Mouse (Mus musculus) thymus, postnatal 4 days (tissue): ENCODE results near the gene Epsti1.

Source experiments
- DNase-seq: peaks from one replicate; pipeline ENCODE4 v3.0.0; 2021

The Epsti1 gene

DNA sequence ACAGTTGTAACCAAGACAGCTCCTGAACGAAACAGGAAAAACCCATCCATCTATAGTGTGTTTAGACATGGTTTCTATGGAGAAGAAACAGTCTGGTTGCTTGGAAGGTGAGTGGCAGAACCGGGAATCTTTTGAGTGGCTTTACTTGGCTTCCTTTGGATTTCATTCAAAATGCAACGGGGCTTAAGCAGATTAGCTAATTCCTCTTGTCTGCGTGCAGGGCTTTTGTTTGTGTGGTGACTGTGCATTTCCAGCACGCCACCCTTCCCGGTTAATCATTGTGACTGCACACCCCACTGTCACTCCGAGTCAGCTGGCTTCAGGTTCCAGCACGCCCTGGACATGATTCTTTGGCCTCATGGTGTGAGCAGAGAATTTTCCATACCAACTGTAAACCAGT is 115.9 kb downstream of the Epsti1 start:
- DNase-seq = no peak

GRCm38 (mm10) chr14:78038876-78039275 is 134.8 kb downstream of the Epsti1 start:
- no peak for DNase-seq

GRCm38 (mm10) chr14:78040643-78041042 is 136.6 kb downstream of the Epsti1 start:
- DNase-seq = no peak

DNA sequence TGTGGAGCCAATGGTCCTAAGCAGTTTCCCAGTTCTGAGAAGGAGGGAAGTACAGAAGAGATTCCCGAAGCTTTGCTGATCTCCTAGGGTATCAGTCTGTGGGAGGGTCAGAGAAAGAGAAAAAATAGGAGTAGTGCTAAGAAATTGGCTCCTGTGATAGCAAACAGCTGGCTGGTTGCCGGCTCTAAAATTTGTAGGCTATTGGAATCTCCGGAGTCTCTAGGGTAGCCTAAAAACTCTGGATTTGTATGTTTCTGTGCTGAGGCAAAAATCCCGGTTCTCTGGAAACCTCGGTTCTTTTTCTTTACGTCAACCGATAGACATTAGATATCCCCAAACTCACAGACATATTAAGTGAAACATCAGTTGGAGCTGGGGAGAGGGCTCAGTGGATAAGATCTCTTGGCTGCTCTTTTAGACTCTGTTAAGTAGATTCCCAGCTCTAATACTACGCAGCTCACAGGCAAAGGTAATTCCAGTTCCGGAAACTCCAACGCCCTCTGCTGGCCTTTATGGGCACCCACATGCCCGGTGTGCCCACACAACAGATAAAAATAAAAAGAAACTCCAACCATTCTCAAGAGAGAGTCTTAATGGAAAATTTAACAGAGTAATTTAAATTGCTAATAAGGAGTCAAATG is 138.0 kb downstream of the Epsti1 start:
- no peak for DNase-seq

GRCm38 (mm10) chr14:78043079-78043478 is 139.0 kb downstream of the Epsti1 start:
- no peak for DNase-seq

DNA sequence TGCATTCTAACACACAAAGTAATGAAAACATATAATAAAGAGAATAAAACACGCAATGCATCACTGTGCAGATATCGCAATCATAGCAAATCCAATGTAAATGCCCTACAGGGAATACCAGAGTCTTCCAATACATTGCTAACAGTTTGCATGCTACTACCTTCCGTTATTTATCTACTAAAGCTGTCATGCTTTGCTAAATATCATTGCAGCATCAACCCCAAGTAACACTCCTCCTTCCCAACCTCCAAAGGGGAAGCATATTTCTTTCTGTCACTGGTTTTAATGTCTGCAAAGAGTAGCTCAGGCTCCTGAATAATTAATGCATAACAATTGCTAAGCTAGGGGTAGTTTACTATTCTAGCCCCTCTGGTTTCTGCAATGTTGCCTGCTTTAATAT is 144.2 kb downstream of the Epsti1 start:
- DNase-seq = no peak

GRCm38 (mm10) chr14:78048674-78049073 is 144.6 kb downstream of the Epsti1 start:
- DNase-seq = no peak
